Mouse (Mus musculus): ENCODE data around the gene Adgrf2. TPM values are rescaled to one million over a fixed set of nuclear protein-coding genes. Genes with fewer than 3 reads are reported as not detected.

Adgrf2 gene
- polyA plus RNA-seq, 1 experiment = 0.01 TPM

DNA sequence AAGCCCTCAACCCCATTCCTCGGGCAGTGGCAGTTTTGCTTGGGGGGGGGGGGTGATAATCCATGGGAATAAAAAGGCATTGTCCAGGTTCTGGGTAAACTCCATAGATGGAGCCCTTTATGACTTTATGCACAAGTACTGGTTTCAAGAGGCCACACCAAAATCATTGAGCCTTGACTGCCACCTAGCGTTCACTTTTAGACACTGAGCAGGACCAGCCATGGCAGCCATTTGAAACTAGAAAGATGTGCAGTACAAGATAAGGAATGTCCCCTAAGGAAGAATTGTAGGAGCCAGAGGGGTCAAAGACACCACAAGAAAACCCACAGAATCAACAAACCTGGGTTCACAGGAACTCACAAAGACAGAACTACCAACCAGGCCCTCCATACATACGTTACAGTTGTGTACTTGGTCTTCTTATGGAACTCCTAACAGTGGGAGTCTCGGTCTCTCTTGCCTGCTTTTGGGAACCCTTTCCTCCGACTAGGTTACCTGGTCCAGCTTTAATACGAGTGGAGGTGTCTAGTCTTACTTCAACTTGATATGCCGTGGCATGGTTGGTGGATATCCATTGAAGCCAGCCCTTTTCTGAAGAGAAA lies 40.3 kb upstream of the Adgrf2 start:
- H3K4me3 ChIP-seq = no peak overlapping the region
- H3K79me2 ChIP-seq (ENCODE audit: control insufficient read depth, insufficient read depth) = no peaks in the 10 kb centered on the region
- H3ac ChIP-seq (ENCODE audit: control insufficient read depth, insufficient read length) = no peak overlapping the region
- TF ChIP-seq SRF (IDR thresholded peaks at IDR 0.05; ENCODE audit: control insufficient read depth, insufficient read length, low read depth) = no peak
- no peak for TF ChIP-seq POLR2AphosphoS2 (IDR thresholded peaks at IDR 0.05; ENCODE audit: insufficient read length, low read depth)
- H3K36me3 ChIP-seq (ENCODE audit: control insufficient read depth, insufficient read depth) = no peaks in the 10 kb centered on the region
- no peaks in the 10 kb centered on the region for H3K27me3 ChIP-seq (ENCODE audit: control insufficient read depth, insufficient read depth, insufficient read length)
- no peak overlapping the region for H3K4me2 ChIP-seq (ENCODE audit: low read depth)

DNA sequence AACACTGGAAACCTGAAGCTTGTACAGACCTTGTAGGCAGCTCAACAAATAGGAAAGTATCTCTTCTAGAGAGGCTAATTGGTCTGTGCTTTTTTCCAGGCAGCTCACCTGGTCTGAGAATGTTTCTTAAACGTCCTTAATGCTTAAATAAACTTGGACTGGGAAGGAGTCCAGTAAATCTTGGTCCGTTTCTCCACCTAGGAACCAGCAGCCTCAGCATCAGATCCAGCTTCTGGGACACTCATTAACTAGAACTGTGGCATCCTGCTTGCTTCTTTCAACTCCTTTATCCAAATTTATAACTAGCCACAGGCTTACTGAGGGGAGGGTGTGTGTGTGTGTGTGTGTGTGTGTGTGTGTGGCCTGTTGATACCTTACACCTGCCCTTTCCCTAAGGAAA lies 11.8 kb upstream of the Adgrf2 start:
- Histone ChIP-seq H3K4me2 (ENCODE audit: low read depth) (no peak overlapping the region), H3K36me3 (ENCODE audit: control insufficient read depth, insufficient read depth) (no peaks in the 10 kb centered on the region), H3K79me2 (ENCODE audit: control insufficient read depth, insufficient read depth) (no peaks in the 10 kb centered on the region), H3K27me3 (ENCODE audit: control insufficient read depth, insufficient read depth, insufficient read length) (no peaks in the 10 kb centered on the region), H3K4me3 (no peak overlapping the region), H3ac (ENCODE audit: control insufficient read depth, insufficient read length) (no peak overlapping the region)
- TF ChIP-seq SRF (IDR thresholded peaks at IDR 0.05; ENCODE audit: control insufficient read depth, insufficient read length, low read depth) (no peak), REST (IDR thresholded peaks at IDR 0.05; ENCODE audit: insufficient read depth, insufficient read length) (no peak), TCF3 (IDR thresholded peaks at IDR 0.05; ENCODE audit: insufficient read length, low read depth) (no peak), MAX (IDR thresholded peaks at IDR 0.05; ENCODE audit: low read depth) (no peak), MYOG (IDR thresholded peaks at IDR 0.05; ENCODE audit: control insufficient read depth in 1 of 3, insufficient read depth in 1 of 3, insufficient read length in 2 of 3, low read depth in 2 of 3) (no peak), E2F4 (IDR thresholded peaks at IDR 0.05; ENCODE audit: insufficient read depth) (no peak), USF1 (IDR thresholded peaks at IDR 0.05; ENCODE audit: low read depth) (no peak), POLR2AphosphoS2 (IDR thresholded peaks at IDR 0.05; ENCODE audit: insufficient read length, low read depth) (no peak), CEBPB (IDR thresholded peaks at IDR 0.05; ENCODE audit: insufficient read depth, poor library complexity, severe bottlenecking) (no peak), POLR2A (IDR thresholded peaks at IDR 0.05; ENCODE audit: insufficient read length, low read depth) (no peak), TCF12 (IDR thresholded peaks at IDR 0.05; ENCODE audit: insufficient read depth, poor library complexity, severe bottlenecking) (no peak), MYOD1 (IDR thresholded peaks at IDR 0.05; ENCODE audit: control insufficient read depth in 1 of 3, insufficient read length in 2 of 3, low read depth in 2 of 3) (no peak)

GRCm38 (mm10) chr17:42752173-42752572 lies 10.2 kb upstream of the Adgrf2 start:
- no peak overlapping the region for H3ac ChIP-seq (ENCODE audit: control insufficient read depth, insufficient read length)
- H3K36me3 ChIP-seq (ENCODE audit: control insufficient read depth, insufficient read depth) = no peaks in the 10 kb centered on the region
- H3K4me2 ChIP-seq (ENCODE audit: low read depth) = no peak overlapping the region
- TF ChIP-seq USF1 (IDR thresholded peaks at IDR 0.05; ENCODE audit: low read depth) (no peak), MYOG (IDR thresholded peaks at IDR 0.05; ENCODE audit: control insufficient read depth in 1 of 3, insufficient read depth in 1 of 3, insufficient read length in 2 of 3, low read depth in 2 of 3) (no peak), POLR2A (IDR thresholded peaks at IDR 0.05; ENCODE audit: insufficient read length, low read depth) (no peak), POLR2AphosphoS2 (IDR thresholded peaks at IDR 0.05; ENCODE audit: insufficient read length, low read depth) (no peak), TCF12 (IDR thresholded peaks at IDR 0.05; ENCODE audit: insufficient read depth, poor library complexity, severe bottlenecking) (no peak), E2F4 (IDR thresholded peaks at IDR 0.05; ENCODE audit: insufficient read depth) (no peak), REST (IDR thresholded peaks at IDR 0.05; ENCODE audit: insufficient read depth, insufficient read length) (no peak), TCF3 (IDR thresholded peaks at IDR 0.05; ENCODE audit: insufficient read length, low read depth) (no peak), SRF (IDR thresholded peaks at IDR 0.05; ENCODE audit: control insufficient read depth, insufficient read length, low read depth) (no peak), MYOD1 (IDR thresholded peaks at IDR 0.05; ENCODE audit: control insufficient read depth in 1 of 3, insufficient read length in 2 of 3, low read depth in 2 of 3) (no peak), CEBPB (IDR thresholded peaks at IDR 0.05; ENCODE audit: insufficient read depth, poor library complexity, severe bottlenecking) (no peak), MAX (IDR thresholded peaks at IDR 0.05; ENCODE audit: low read depth) (no peak)
- H3K27me3 ChIP-seq (ENCODE audit: control insufficient read depth, insufficient read depth, insufficient read length) = no peaks in the 10 kb centered on the region
- no peaks in the 10 kb centered on the region for H3K79me2 ChIP-seq (ENCODE audit: control insufficient read depth, insufficient read depth)
- H3K4me3 ChIP-seq = no peak overlapping the region

- no peak overlapping the region for H3ac ChIP-seq (ENCODE audit: control insufficient read depth, insufficient read length)
- no peaks in the 10 kb centered on the region for H3K36me3 ChIP-seq (ENCODE audit: control insufficient read depth, insufficient read depth)
- no peak overlapping the region for H3K4me3 ChIP-seq
- H3K79me2 ChIP-seq (ENCODE audit: control insufficient read depth, insufficient read depth) = no peaks in the 10 kb centered on the region
- no peak for TF ChIP-seq MAX (IDR thresholded peaks at IDR 0.05; ENCODE audit: low read depth)
- no peak for TF ChIP-seq TCF3 (IDR thresholded peaks at IDR 0.05; ENCODE audit: insufficient read length, low read depth)
- no peak for TF ChIP-seq USF1 (IDR thresholded peaks at IDR 0.05; ENCODE audit: low read depth)
- no peak for TF ChIP-seq MYOD1 (IDR thresholded peaks at IDR 0.05; ENCODE audit: control insufficient read depth in 1 of 3, insufficient read length in 2 of 3, low read depth in 2 of 3)
- no peak for TF ChIP-seq SRF (IDR thresholded peaks at IDR 0.05; ENCODE audit: control insufficient read depth, insufficient read length, low read depth)
- TF ChIP-seq TCF12 (IDR thresholded peaks at IDR 0.05; ENCODE audit: insufficient read depth, poor library complexity, severe bottlenecking) = no peak
- TF ChIP-seq POLR2A (IDR thresholded peaks at IDR 0.05; ENCODE audit: insufficient read length, low read depth) = no peak
- TF ChIP-seq CEBPB (IDR thresholded peaks at IDR 0.05; ENCODE audit: insufficient read depth, poor library complexity, severe bottlenecking) = no peak
- TF ChIP-seq MYOG (IDR thresholded peaks at IDR 0.05; ENCODE audit: control insufficient read depth in 1 of 3, insufficient read depth in 1 of 3, insufficient read length in 2 of 3, low read depth in 2 of 3) = no peak
- no peak for TF ChIP-seq REST (IDR thresholded peaks at IDR 0.05; ENCODE audit: insufficient read depth, insufficient read length)
- no peak for TF ChIP-seq POLR2AphosphoS2 (IDR thresholded peaks at IDR 0.05; ENCODE audit: insufficient read length, low read depth)
- no peak for TF ChIP-seq E2F4 (IDR thresholded peaks at IDR 0.05; ENCODE audit: insufficient read depth)
- no peak overlapping the region for H3K4me2 ChIP-seq (ENCODE audit: low read depth)
- H3K27me3 ChIP-seq (ENCODE audit: control insufficient read depth, insufficient read depth, insufficient read length) = no peaks in the 10 kb centered on the region
Measured at GRCm38 (mm10) chr17:42745657-42746420, 3.9 kb upstream of the Adgrf2 start.
